Mouse (Mus musculus) ES-E14 (cell line): ENCODE measurements at regions not wholly inside any gene's neighbourhood (a gene's known extent, or its start where the extent isn't known, plus 50 kb on each side); places are given as distances from the start of the nearest gene placed in this dataset.
"Not testable (repeated sequence)": the region's sequence is repeated elsewhere in the genome, so short reads cannot be mapped to it uniquely, and the experiment has no call there.

Experiments used
- DNase-seq: peaks from one replicate; pipeline ENCODE4 v3.0.0-alpha.2; 2013; ENCODE audit warnings: low read depth, low spot score
- H3K27ac ChIP-seq: 2 replicates; pipeline ENCODE4 v1.5.1; 2012; ENCODE audit warnings: low read depth, mild to moderate bottlenecking, low read length, moderate library complexity, mixed read lengths; ENCODE audit not compliant: poor library complexity, insufficient read depth, severe bottlenecking
- H3K36me3 ChIP-seq: 2 replicates; pipeline ENCODE4 v1.6.1; 2012; ENCODE audit warnings: mild to moderate bottlenecking, low read length, moderate library complexity, mixed read lengths; ENCODE audit not compliant: control insufficient read depth, poor library complexity, insufficient read depth, severe bottlenecking
- H3K4me1 ChIP-seq, 2 experiments: fragments of 150-350 bp in 1 of 2; sonication (generic) in 1 of 2; 2 replicates each; pipeline ENCODE4 v1.6.1; 2012; ENCODE audit warnings: low read length in 2 of 2, mild to moderate bottlenecking in 1 of 2, mixed read lengths in 1 of 2; ENCODE audit not compliant: control insufficient read depth in 2 of 2, insufficient read depth in 2 of 2, poor library complexity in 1 of 2
- H3K4me3 ChIP-seq, 2 experiments: fragments of 150-350 bp in 1 of 2; sonication (generic) in 1 of 2; 2 replicates each; pipeline ENCODE4 v1.5.1; 2012; ENCODE audit warnings: low read length in 2 of 2, low read depth in 1 of 2, mild to moderate bottlenecking in 1 of 2, mixed read lengths in 1 of 2; ENCODE audit not compliant: insufficient read depth in 1 of 2, poor library complexity in 1 of 2, severe bottlenecking in 1 of 2
- H3K9ac ChIP-seq: 2 replicates; pipeline ENCODE4 v1.6.1; 2012; ENCODE audit warnings: low read depth, mild to moderate bottlenecking, low read length, mixed read lengths; ENCODE audit not compliant: poor library complexity, insufficient read depth, severe bottlenecking
- H3K9me3 ChIP-seq: fragments of 150-350 bp; sonication (generic); 2 replicates; pipeline ENCODE4 v1.6.1; 2012; ENCODE audit warnings: low read depth, mild to moderate bottlenecking, low read length; ENCODE audit not compliant: control insufficient read depth, insufficient read depth
- CHD2 ChIP-seq: IDR thresholded peaks from 2 replicates; pipeline ENCODE4 v1.6.1; 2014; ENCODE audit warnings: mild to moderate bottlenecking, low read depth, low read length, inconsistent platforms
- HCFC1 ChIP-seq: IDR thresholded peaks from 2 replicates; pipeline ENCODE4 v1.6.1; 2012; ENCODE audit warnings: low read length, inconsistent platforms, borderline replicate concordance; ENCODE audit not compliant: insufficient read depth
- MAFK ChIP-seq: IDR thresholded peaks from 2 replicates; pipeline ENCODE4 v1.6.1; 2014; ENCODE audit warnings: mild to moderate bottlenecking, low read depth, low read length, inconsistent platforms; ENCODE audit not compliant: insufficient read depth
- ZC3H11A ChIP-seq: IDR thresholded peaks from 2 replicates; pipeline ENCODE4 v1.6.1; 2012; ENCODE audit warnings: low read depth, mild to moderate bottlenecking, inconsistent platforms, low read length, borderline replicate concordance
- ZNF384 ChIP-seq: IDR thresholded peaks from 2 replicates; pipeline ENCODE4 v1.6.1; 2012; ENCODE audit warnings: low read depth, low read length, inconsistent platforms
- in situ Hi-C, 2 experiments: fragments of 600-800 bp; cut with MboI; formaldehyde crosslinking; loops; one replicate each; pipeline ENCODE4 v1.15.1; 2025; ENCODE audit warnings: low sequenced_read_pairs in 2 of 2, inconsistent platforms in 1 of 2; ENCODE audit not compliant: unreplicated experiment in 2 of 2

DNA sequence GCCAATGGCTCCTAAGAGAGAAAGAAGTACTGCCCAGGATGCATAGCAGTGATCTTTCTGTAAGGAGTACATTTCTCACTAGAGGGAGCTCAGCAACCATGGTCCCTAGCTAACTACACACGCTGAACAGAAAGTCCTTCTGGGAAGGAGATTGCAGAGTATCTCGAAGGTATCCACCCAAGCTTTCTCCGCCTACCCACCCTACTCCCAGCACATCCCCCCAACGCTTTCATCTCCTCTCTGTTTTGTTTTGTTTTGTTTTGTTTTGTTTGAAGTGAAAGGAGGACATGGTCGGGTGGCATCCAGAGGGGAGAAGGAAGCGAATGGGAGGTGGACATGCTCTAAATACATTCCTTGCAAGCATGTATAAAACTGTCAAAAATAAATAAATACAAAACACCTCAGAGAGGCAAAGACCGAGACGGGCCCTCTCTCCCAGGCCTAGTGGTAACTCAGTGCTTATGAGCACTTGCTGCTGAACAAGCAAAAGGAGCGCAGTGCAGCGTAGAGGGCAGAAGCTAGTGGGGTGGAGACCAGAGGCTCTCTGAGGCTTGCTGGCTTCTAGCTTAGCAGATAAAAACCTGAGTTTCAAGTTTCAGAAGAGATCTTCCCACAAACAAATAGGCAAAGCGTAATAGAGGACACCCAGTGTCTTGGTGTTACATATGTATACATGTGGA is 83.9 kb upstream of the Gcfc2 start:
- in situ Hi-C loops, result no loop called here
- TF ChIP-seq CHD2, result no peak
- TF ChIP-seq MAFK, result no peak
- no peak for TF ChIP-seq ZC3H11A
- TF ChIP-seq HCFC1, result no peak
- TF ChIP-seq ZNF384, result no peak
- no peak for DNase-seq
- no peak overlapping the region for H3K4me3 ChIP-seq
- H3K27ac ChIP-seq, result no peak overlapping the region
- no peak overlapping the region for H3K9ac ChIP-seq
- no peaks in the 10 kb centered on the region for H3K9me3 ChIP-seq
- no peaks in the 10 kb centered on the region for H3K36me3 ChIP-seq
- no peaks in the 10 kb centered on the region for H3K4me1 ChIP-seq

GRCm38 (mm10) chr6:81868207-81868606 is 55.3 kb upstream of the Gcfc2 start:
- not testable (repeated sequence) for H3K4me3 ChIP-seq

More at GRCm38 (mm10) chr6:81868207-81868606, 55.3 kb upstream of the Gcfc2 start:
- H3K36me3 ChIP-seq, H3K27ac ChIP-seq, H3K9ac ChIP-seq, DNase-seq, H3K4me1 ChIP-seq, in situ Hi-C loops, H3K9me3 ChIP-seq: not testable (repeated sequence)
